Comparison of ENCODE assay signal across 8 mouse cellular contexts in the genomic region with DNA sequence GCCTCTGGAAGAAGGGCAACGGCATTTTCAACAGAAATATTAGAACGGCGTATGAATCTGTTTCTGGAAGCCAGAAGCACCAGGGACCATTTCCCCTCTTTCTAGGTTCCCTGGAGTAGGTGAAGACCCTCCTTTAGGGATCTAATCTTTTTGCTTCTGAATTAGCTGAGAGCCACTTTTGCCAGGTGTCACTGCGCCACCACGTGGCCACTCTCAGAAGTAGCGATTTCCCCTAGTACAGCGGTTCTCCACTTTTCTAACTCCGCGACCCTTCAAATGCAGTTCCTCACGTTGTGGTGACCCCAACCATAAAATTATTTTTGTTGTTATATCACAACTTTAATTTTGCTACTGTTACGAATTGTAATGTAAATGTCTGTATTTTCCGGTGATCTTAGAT.
DNase-seq lines count a peak whose midpoint lies in the region; ATAC-seq and TF ChIP-seq lines count a peak whose summit lies in the region.

No protein-coding gene starts in this region.

- no peak for TF ChIP-seq POLR2A in limb, embryonic 14.5 days (IDR thresholded peaks at IDR 0.05; ENCODE audit: borderline replicate concordance, extremely low read depth, insufficient read depth, insufficient read length)

- H3K27ac ChIP-seq in hindbrain, embryonic 10.5 days, result no peak overlapping the region
- no peak overlapping the region for H3K27ac ChIP-seq in hindbrain, embryonic 12.5 days
- no peak overlapping the region for H3K27ac ChIP-seq in forebrain, postnatal 0 days (ENCODE audit: low read depth, low read length)
- H3K27ac ChIP-seq in limb, embryonic 14.5 days (replicated peaks; ENCODE audit: low read depth, low read length), result no peak overlapping the region
- H3K27ac ChIP-seq in neural tube, embryonic 12.5 days, result no peak overlapping the region

- TF ChIP-seq CTCF in forebrain, postnatal 0 days (IDR thresholded peaks at IDR 0.05; ENCODE audit: low read depth), result peak; percentile 83

- H3K27me3 ChIP-seq in hindbrain, embryonic 10.5 days (ENCODE audit: insufficient read depth, poor library complexity, severe bottlenecking), result no peaks in the 10 kb centered on the region
- no peaks in the 10 kb centered on the region for H3K27me3 ChIP-seq in hindbrain, embryonic 12.5 days
- H3K27me3 ChIP-seq in forebrain, postnatal 0 days (ENCODE audit: insufficient read depth, low read length), result no peaks in the 10 kb centered on the region
- no peaks in the 10 kb centered on the region for H3K27me3 ChIP-seq in limb, embryonic 14.5 days (ENCODE audit: control insufficient read depth, insufficient read depth, low read length)
- H3K27me3 ChIP-seq in neural tube, embryonic 12.5 days (replicated peaks), result no peaks in the 10 kb centered on the region

- no peaks in the 10 kb centered on the region for H3K4me1 ChIP-seq in hindbrain, embryonic 10.5 days (replicated peaks)
- no peaks in the 10 kb centered on the region for H3K4me1 ChIP-seq in hindbrain, embryonic 12.5 days
- H3K4me1 ChIP-seq in forebrain, postnatal 0 days (ENCODE audit: insufficient read depth), result no peaks in the 10 kb centered on the region
- H3K4me1 ChIP-seq in limb, embryonic 14.5 days (ENCODE audit: control insufficient read depth, insufficient read depth, low read length), result peaks cover 7% of the 10 kb centered on the region; the same call in 1 of the 2 replicates
- H3K4me1 ChIP-seq in neural tube, embryonic 12.5 days, result no peaks in the 10 kb centered on the region

- no peak overlapping the region for H3K4me3 ChIP-seq in hindbrain, embryonic 10.5 days
- no peak overlapping the region for H3K4me3 ChIP-seq in hindbrain, embryonic 12.5 days
- H3K4me3 ChIP-seq in forebrain, postnatal 0 days (ENCODE audit: low read depth, low read length), result no peak overlapping the region
- no peak overlapping the region for H3K4me3 ChIP-seq in limb, embryonic 14.5 days (replicated peaks; ENCODE audit: low read length)
- no peak overlapping the region for H3K4me3 ChIP-seq in neural tube, embryonic 12.5 days

- peak; percentile 67 for DNase-seq in hindbrain, embryonic 10.5 days (ENCODE audit: low spot score)
- DNase-seq in c-Kit-positive CD71-positive TER-119-negative erythroid progenitor cells, embryonic 14.5 days (ENCODE audit: low read depth), result peak; percentile 7
- peak; percentile 79 for DNase-seq in forebrain, postnatal 0 days
- peak; percentile 16 to 51 for DNase-seq in kidney, adult 8-10 months
- DNase-seq in limb, embryonic 14.5 days (ENCODE audit: low spot score), result peak; percentile 82
- DNase-seq in thymus, adult 18-20 months, result peak; percentile 24

- no peak overlapping the region for H3K9ac ChIP-seq in hindbrain, embryonic 12.5 days
- H3K9ac ChIP-seq in forebrain, postnatal 0 days, result no peak overlapping the region
- no peak overlapping the region for H3K9ac ChIP-seq in limb, embryonic 14.5 days (ENCODE audit: low read depth, low read length, severe bottlenecking)
- no peak overlapping the region for H3K9ac ChIP-seq in neural tube, embryonic 12.5 days

- H3K4me2 ChIP-seq in hindbrain, embryonic 12.5 days (replicated peaks), result no peak overlapping the region
- no peak overlapping the region for H3K4me2 ChIP-seq in forebrain, postnatal 0 days (ENCODE audit: low read depth)
- H3K4me2 ChIP-seq in limb, embryonic 14.5 days (replicated peaks; ENCODE audit: low read depth, low read length, severe bottlenecking), result 0 out of 2 replicates have a peak overlapping the region, but pooled peaks have one; percentile 16
- H3K4me2 ChIP-seq in neural tube, embryonic 12.5 days (replicated peaks), result no peak overlapping the region

- H3K9me3 ChIP-seq in hindbrain, embryonic 10.5 days, result no peaks in the 10 kb centered on the region
- H3K9me3 ChIP-seq in hindbrain, embryonic 12.5 days (replicated peaks), result no peaks in the 10 kb centered on the region
- no peaks in the 10 kb centered on the region for H3K9me3 ChIP-seq in forebrain, postnatal 0 days (ENCODE audit: low read length)
- no peaks in the 10 kb centered on the region for H3K9me3 ChIP-seq in limb, embryonic 14.5 days (ENCODE audit: control insufficient read depth, low read length)
- no peaks in the 10 kb centered on the region for H3K9me3 ChIP-seq in neural tube, embryonic 12.5 days

- ATAC-seq in hindbrain, embryonic 12.5 days (ENCODE audit: low FRiP score), result no peak
- ATAC-seq in forebrain, postnatal 0 days, result peak; percentile 63; the same call in 1 of the 2 replicates
- no peak for ATAC-seq in limb, embryonic 14.5 days (ENCODE audit: low FRiP score, low read depth)
- peak; percentile 70 for ATAC-seq in neural tube, embryonic 12.5 days (ENCODE audit: low FRiP score, low read depth)

- no peaks in the 10 kb centered on the region for H3K36me3 ChIP-seq in hindbrain, embryonic 10.5 days
- H3K36me3 ChIP-seq in hindbrain, embryonic 12.5 days, result no peaks in the 10 kb centered on the region
- no peaks in the 10 kb centered on the region for H3K36me3 ChIP-seq in forebrain, postnatal 0 days (ENCODE audit: insufficient read depth)
- H3K36me3 ChIP-seq in limb, embryonic 14.5 days (ENCODE audit: control insufficient read depth, insufficient read depth, low read length), result no peaks in the 10 kb centered on the region
- no peaks in the 10 kb centered on the region for H3K36me3 ChIP-seq in neural tube, embryonic 12.5 days

- WGBS in hindbrain, embryonic 10.5 days, result 21% methylated on average over 12 of the region's 12 CpGs
- 26% methylated on average over 12 of the region's 12 CpGs for WGBS in hindbrain, embryonic 12.5 days
- 25% methylated on average over 12 of the region's 12 CpGs for WGBS in forebrain, postnatal 0 days
- 22% methylated on average over 12 of the region's 12 CpGs for WGBS in limb, embryonic 14.5 days
- WGBS in neural tube, embryonic 12.5 days, result 26% methylated on average over 12 of the region's 12 CpGs

Comparison
In these comparisons a context has a peak if more than half of its experiments do, and no peak if none do; other contexts are left out.
1. DNase-seq: peak in every context shown above with its lines; median percentile 82 in limb, embryonic 14.5 days; 79 in forebrain, postnatal 0 days; 67 in hindbrain, embryonic 10.5 days; 34 in kidney, adult 8-10 months; 24 in thymus, adult 18-20 months; 7 in c-Kit-positive CD71-positive TER-119-negative erythroid progenitor cells, embryonic 14.5 days.
2. ATAC-seq: peak in forebrain, postnatal 0 days (single experiment) and neural tube, embryonic 12.5 days (single experiment); none in hindbrain, embryonic 12.5 days (single experiment) and limb, embryonic 14.5 days (single experiment).